Mouse (Mus musculus): ENCODE data around the gene Pcgf1.

Gene Pcgf1

DNA sequence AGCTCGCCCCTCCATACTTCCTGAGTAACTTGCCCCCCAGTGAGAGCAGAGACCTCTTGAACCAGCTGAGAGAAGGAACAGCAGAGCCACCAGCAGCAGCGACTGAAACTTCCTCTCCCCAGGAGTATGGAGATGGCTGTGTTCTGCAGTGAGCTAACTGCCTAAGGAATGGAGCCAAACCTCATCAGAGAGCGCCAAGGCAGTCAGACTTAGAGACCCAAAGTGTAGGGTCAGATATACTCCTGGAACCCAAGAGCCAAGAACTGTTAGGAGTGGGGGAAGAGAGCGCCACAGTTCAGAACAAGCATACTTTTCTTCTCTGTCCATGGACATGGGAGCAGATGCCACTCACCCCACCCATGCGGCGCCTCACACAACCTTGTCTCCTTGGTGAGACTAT, 11.2 kb upstream of the Pcgf1 start:
- DNase-seq (ENCODE audit: low read depth): peak; percentile 58

DNA sequence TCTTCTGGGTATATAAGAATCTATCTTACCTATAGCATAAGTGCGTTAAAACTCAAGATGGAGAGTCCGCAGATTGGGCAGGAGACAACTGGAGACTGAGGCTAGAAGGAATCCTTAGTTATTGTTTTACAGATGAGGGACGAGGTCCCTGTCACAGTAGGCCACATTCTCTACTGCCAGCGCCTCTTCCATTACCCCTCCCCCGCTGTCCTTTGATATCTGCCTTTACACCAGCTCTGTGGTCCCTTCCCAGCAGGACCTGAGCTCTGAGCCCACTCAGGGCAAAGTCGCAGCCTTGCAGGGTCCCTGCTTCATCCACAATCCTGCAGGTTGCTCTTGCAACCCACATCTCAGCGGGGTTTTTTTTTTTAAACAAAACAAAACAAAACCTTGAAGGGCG, 9.4 kb upstream of the Pcgf1 start:
- no peak for DNase-seq (ENCODE audit: low read depth)

DNA sequence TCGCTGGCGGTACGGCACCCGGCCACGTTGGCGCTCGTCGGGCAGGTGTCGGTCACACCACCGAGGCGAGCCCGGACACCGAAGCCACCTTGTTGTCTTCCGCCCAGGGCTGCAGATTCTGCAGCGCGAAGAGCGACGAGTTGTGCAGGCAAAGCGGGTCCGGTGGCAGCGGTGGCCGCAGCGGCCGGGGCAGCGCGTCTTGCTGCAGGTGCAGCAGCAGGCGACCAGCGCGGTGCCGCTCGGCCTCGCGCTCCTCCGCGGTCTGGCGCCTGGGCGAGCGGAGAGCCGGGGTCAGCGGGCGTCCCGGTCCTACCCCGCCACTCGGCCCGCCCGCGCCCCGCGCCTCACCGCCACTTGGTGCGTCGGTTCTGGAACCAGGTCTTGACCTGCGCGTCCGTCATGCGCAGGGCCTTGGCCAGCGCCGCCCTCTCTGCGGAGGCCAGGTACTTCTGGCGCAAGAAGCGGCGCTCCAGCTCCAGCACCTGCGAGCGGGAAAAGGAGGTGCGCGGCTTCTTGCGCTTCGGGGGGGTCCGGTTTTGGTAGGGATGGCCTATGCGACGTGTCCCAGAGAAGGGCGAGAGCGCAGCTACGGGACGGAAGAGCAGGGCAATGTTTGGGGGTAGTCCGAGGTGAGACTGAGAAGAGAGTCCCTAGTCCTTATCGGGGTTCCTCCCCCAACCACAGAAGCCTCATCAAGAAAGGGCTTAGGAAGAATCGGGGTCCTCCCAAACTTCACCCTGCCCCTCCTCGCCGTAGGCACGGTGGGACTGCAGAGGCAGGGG, 8.8 kb upstream of the Pcgf1 start:
- no peak for DNase-seq (ENCODE audit: low read depth)

DNA sequence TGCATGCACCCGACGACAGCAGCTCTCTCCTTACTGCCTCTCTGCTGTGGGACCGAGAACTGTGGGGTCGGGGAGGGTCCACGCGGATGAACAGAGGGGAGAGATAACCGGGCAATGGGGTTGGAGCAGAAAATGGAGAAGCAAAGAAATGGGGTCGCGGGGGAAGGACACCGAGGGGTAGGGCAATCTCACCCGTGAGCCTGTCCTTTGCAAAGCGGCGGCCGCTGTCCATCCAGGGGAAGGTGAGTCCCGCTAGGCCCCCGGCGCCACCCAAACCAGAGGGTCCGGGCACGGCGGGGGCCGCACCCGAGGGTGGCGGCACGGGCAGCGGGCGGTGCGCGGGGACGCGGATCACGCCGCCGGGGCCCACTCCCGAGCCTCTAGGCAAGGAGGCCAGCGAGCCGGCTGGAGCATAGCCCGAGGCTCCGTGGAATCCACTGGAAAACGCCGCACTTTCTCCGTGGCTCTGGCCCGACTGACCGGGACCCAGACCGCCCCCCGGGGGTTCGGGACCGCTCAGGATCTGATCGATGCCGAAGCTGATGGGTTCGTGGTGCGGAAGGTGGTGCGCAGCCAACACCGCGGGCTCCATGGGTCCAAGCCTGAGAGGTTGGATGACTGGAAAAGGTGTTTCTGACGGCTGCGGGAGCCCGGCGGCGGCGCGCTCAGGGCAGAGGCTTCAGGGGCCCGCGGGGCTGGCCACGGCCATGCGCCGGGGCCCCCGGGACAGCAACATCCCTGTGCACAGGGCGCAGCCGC, 8.0 kb upstream of the Pcgf1 start:
- no peak for DNase-seq (ENCODE audit: low read depth)

DNA sequence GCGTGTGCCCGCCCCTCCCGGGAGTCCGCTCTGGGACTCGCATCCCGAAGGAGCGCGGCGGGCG, 7.6 kb upstream of the Pcgf1 start, which contains the start of gene Tlx2:
Gene Tlx2, minus strand, starts transcription at position 47 of the 64 bp plus-strand sequence.
- no peak for DNase-seq (ENCODE audit: low read depth)

DNA sequence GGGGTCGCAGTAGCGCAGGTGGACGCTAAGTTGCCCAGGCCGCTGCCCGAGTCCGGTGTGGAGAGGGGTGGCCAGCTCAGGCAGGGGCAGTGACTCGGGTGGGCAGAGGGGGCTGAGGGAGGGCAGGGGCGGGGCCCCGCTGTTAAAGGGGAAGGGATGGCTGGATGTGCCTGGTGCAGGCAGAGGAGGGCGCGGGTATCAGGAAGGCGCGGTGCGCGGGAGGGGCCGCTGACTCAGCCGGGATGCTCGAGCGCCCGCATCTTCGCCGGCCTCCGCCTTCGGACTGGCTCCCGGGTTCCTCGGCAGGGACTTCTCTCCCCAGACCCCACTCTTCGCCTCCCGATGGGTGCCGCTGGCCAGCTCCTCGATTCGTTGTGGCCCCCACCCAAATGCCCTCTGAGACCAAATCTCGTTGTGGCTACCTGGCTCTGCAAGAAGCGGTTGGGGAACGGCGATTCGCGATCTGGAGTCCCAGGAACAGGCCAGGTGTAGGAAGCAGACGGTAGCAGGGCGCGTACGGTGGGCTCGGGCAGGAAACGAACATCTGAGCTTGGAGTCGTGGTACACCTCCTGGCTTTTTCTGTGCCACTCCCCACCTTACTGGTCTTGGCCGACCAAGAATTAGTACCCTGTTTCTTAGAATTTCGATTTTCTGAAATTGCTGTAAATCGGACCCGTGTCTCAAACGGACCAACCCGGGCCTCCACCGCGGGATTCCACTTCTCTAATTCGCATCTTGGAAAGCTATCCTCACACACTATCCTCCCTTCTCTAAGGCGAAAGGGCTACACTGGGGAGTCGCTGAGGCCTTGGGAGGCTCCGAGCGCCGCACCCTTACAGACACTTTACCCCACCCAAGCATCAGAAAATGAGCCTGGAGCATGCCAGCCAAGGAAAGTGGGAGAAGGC, 7.1 kb upstream of the Pcgf1 start:
- DNase-seq (ENCODE audit: low read depth): no peak

DNA sequence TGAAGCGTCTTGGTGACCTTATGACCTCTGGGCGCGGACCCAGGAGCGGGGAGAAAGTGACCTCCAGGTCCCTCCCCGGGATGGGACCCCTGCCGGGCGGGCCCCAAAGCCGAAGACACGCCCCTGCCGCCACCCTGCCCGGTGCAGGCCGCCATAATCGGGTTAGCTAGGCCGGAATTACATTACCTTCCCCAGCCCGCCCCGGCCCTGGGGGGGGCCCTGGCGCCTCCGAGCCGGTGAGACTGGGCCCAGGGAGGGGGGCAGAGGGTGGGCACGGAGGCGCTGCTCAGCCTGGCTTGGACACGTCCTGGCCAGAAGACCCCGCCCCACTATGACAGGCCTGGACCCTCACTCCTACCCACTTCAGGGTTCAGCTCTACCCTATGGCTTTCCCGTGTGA, 6.4 kb upstream of the Pcgf1 start:
- no peak for DNase-seq (ENCODE audit: low read depth)

DNA sequence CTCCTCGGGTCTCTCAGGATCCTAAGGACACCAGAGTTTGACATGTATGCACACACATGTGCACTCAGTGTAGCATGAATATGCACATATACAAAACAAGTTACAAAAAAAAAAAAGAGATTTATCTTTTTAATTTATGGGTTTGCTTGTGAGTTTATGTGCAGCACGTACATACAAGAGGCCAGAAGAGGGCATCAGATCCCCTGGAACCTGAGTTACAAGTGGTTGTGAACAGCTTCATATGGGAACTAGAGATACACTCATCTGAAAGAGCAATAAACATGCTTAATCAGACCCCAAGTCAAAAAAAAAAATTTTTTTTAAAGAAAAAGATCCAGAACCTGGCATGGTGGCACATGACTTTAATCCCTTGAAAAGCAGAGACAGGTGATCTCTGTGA, 2.7 kb upstream of the Pcgf1 start:
- peak; percentile 55 for DNase-seq (ENCODE audit: low read depth)

DNA sequence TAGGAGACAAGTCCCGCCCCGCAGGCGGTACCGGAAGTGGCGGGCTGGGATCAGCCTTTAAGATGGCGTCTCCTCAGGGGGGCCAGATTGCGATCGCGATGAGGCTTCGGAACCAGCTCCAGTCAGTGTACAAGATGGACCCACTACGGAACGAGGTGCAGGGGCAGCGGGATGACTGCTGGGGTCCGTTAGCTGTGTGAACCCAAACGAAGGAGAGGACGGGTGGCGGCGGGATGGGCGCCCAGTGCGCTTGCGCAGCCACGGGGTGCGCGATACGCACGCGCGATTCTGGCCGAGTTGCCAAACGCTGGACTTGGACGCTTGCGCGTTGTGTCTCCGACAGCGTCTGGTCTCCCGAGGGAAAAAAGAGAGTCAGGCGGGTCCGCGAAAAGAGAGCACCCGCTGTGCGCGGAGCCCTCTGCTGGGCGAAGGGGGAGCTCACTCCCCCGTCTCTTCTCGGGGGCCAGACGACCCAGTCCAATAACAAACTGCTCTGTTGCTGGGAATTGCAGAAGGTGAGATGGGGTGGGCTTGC, 722 bp downstream of the Pcgf1 start:
- DNase-seq (ENCODE audit: low read depth): peak; percentile 99

DNA sequence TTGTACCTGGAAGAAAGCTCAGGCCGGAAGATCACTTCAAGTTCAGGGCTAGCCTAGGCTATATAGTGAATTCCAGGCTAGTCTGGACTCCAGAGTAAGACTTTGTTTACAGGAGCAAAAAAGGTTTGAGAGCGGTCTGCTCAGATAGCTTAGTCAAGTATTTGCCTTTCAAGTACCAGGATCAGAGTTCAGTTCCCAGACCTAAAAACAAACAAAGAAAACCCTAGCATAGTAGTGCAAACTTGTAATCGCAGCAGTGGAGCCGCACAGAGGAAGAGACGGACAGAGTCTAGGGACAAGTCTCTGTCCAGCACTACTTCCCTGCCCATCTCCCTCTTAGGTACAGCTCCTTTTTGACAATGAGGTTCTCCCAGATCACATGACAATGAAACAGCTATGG, 2.5 kb downstream of the Pcgf1 start:
- no peak for DNase-seq (ENCODE audit: low read depth)

DNA sequence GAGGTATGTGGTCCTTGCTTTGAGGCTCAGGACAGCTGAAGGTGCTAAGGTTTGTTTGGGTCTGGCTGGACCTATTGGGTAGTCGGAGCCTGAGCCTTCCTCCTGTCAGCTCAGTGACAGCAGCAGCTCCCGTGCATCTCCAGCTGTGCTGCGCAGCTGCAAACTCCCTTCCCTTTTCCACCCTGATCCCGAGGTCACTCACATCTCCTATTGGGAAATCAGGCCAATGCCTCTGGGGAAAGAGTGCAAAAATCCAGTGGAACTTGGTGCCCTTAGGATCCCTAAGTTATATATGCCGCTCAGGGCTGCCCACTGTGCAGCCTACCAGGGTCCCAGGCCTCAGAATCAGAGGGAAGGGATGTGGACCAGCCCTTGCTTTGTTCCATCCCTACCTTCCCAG, 5.8 kb downstream of the Pcgf1 start:
- DNase-seq (ENCODE audit: low read depth): no peak

DNA sequence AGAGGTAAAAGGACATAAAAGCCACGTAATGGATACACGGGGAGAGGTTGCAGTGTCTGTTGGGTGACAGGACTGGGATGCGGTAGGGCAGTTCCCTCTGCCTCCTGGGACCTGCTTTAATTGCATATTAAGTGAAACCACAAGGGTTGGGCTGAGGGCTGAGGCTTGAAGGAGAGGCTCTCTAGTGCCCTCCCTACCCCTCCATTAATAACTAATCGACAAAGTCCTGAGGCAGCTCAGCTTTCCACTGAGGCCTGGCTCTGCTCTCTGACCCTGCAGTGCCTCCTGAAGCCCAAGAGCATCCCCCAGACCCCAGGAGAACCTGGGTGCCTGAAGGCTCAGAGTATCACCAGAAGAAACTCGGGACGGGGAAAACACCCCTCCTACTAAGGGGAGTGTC, 6.8 kb downstream of the Pcgf1 start:
- DNase-seq (ENCODE audit: low read depth): no peak

DNA sequence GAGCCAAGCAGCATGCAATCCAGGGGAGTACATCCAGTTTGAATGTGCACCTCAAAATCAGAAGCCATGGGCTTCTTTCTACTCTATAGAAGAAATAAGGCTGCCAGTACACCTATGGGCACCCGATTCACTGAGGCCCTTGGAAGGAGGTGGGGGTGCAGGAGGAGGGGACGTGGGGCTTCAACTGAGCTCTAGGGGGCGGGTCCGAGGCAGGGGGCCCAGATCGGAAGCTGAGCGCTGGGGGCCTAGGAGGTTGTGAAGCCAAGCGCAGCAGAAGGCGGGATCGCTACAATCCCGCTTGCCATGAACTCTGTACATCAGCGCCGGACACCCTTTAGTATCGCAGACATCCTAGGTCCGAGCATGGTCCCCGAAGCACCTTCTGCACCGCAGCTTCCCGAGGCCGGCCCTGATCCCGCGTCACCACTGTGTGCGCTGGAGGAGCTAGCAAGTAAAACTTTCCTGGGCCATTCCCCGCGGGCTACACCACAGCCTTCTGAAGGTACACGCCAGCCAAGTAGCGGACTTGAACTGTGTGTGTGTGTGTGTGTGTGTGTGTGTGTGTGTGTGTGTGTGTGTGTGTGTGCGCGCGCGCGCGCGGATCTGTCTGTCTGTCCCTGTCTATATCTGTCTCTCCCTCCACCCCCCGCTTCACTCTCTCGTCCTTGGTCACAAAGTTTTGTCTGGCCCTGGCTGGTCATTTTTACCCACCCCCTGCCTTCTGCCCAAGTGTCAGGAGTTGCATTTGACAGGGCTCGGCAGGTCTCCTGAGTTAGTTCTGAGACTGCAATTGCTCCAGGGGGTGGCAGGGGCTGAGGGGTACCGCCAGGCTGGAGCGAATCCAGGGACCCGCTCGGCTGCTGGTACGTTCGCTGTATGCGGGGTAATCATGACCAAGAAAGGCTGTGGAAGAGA, 8.7 kb downstream of the Pcgf1 start, which contains the start of gene Lbx2:
Gene Lbx2, plus strand, starts transcription at position 247 of the 915 bp plus-strand sequence.
- no peak for DNase-seq (ENCODE audit: low read depth)

DNA sequence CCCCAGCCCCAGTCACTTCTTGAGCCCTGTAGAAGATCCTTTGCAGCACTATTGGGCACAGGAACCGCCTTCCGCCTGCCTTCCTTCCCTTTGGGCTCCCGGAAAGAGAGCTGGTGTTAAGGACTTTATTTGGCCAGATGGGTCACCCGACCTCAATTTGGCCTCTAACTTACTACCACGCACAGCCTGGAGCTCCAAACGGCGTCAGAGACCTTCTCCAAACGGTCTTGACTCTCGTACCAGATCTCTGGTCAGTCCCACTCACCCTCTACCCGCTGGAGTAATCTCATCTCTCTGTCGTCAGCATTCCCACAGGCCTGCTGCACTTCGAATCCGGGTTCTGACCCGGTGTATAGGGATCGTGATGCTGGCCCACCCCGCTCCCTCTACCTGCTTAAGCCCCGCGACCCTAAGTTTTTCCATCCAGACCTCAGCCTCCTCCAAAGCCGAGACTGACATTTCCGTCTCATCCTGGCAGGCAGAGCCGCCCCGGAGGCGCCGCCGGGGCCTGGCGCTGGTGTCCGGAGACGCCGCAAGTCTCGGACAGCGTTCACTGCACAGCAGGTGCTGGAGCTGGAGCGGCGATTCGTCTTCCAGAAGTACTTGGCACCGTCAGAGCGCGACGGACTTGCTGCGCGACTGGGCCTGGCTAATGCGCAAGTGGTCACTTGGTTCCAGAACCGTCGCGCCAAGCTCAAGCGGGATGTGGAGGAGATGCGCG, 9.7 kb downstream of the Pcgf1 start:
- DNase-seq (ENCODE audit: low read depth): no peak

DNA sequence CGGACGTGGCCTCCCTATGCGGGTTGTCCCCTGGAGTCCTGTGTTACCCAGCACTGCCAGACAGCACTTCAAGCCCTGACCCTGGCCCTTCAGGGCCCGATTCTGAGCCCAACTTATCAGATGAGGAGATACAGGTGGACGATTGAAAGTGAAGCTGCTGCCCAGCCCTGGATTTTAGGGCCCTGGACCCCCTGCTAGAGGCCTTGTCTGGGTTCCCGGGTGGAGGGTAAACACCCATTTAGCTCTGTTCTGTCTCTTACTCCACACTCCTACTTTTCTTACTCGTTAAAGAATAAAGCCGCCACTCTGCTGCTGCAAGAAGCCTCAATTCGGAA, 10.2 kb downstream of the Pcgf1 start:
- no peak for DNase-seq (ENCODE audit: low read depth)

DNA sequence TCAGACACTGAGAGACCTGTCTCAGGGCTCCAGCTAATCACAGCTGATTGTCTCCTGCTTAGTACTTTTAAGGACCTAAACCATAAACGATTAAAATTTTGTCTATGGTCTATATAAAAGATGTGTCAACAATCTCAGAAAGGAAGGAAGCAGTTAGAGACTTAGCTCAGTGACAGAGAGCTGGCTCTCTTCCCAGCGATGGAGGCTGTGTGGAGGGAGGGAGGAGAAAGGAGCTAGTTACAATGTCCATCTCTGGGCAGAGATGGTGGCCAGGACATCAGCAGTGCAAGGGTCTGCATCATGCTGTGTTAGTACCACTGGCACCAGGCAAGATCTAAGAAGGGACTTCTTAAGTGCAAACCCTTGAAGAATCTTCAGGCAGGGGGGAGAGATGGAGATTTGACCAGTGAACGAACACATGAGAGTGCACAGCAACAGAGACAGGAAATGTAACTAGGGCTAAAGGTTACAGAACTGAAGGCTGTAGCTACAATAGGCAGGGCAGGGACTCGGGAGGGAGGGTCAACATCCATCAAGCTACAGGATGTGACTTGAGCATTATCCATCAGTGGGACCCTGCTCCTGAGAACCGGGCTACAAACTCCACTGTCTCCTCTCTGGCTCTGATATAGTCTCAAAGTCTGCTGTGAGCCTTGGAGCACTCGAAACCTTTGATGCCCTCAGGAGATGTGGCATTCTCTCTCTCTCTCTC, 14.9 kb downstream of the Pcgf1 start:
- peak; percentile 58 for DNase-seq (ENCODE audit: low read depth)

DNA sequence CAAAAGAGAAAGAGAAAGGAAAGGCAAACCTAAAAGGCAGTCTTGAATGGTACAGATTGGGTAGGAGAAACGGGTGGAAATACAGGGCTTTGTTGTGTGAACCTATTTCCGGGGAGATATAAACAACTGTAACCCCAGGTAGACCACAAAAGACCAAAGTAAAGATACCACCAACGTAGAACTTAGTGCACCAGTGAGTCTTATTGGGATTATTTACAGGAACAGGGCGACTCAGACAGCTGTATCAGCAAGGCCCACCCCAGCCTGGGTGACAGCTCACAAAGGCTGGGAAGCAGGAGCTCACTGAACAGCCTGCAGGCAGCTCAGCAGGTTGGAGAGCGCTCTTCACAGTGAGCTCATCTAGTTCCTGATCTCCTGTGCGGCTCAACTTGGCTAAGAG, 18.3 kb downstream of the Pcgf1 start:
- DNase-seq (ENCODE audit: low read depth): no peak

DNA sequence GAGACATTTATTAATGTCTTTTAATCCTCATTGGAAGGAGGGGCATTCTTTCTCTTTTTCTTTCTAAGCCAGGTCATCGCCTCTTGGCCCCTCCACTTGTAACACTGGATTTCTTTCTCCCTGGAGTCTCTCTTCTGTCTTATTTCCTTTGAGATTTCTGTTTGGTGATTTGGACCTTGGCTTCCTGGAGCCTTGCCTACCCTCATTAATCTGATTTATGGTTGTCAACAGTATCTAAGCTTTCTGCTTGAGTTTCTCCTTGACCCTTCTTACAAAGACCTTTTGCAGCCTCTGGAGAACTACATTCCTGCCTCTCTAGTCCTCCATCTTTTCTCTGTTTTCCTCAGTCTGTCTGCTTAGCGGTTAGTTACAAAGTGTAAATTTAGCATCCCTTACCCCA, 20.7 kb downstream of the Pcgf1 start:
- DNase-seq (ENCODE audit: low read depth): peak; percentile 78

DNA sequence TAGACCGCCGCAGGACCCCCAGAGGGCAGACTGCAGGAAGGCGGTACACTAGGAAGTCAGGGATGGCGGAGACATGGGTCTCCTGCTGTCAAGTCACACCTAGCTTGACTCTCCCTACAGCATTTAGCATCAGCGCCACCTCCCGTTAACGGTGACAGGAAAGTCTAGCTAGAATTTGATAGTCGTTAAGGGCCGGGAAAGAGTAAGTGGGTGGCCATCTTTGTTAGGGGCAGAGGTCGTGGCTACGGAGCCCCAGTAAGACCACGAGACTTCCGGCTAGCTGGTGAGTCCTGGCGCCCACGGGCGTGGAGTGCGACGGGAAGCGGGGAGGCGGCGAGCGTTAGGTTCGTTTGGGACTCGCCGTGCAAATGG, 23.6 kb downstream of the Pcgf1 start, which contains the start of the genes Ccdc142 and Gm42688:
Gene Ccdc142, plus strand, starts transcription at position 286 of the 372 bp plus-strand sequence.
Gene Gm42688, plus strand, starts transcription at position 302 of the 372 bp plus-strand sequence.
- peak; percentile 89 for DNase-seq (ENCODE audit: low read depth)

All from NIH3T3 (cell line).